Mouse (Mus musculus): ENCODE measurements around the gene Spem1. TPM values are rescaled to one million over a fixed set of nuclear protein-coding genes. Genes with fewer than 3 reads are reported as not detected.

The Spem1 gene
- not detected for total RNA-seq (2023)

DNA sequence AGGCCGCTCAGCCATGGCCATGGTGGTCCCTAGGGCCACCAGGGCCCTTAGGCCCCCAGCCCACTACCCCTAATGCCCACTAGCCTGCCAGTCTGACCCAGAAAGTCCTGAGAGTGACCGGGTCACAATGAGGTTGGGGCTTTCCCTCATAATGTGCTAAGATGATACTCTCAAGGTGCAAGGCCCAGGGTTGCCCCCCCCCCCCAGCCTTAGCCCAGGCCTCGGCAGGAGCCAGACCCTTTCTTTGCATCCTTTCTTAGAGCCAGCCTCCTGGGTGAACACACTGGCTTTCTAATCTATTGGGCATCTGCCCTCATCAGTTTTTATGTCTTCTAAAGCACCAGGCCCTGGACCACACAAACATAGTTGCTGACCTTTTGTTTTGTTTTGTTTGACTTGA is at the start of gene Spem1:
Spem1 (minus strand) TSS at position 101 of the 400 bp plus-strand sequence.

GRCm38 (mm10) chr11:69858113-69858998 is 36.4 kb upstream of the Spem1 start, which contains the start of gene Tnk1:
Gene Tnk1 (minus strand): TSS chr11:69858730.

DNA sequence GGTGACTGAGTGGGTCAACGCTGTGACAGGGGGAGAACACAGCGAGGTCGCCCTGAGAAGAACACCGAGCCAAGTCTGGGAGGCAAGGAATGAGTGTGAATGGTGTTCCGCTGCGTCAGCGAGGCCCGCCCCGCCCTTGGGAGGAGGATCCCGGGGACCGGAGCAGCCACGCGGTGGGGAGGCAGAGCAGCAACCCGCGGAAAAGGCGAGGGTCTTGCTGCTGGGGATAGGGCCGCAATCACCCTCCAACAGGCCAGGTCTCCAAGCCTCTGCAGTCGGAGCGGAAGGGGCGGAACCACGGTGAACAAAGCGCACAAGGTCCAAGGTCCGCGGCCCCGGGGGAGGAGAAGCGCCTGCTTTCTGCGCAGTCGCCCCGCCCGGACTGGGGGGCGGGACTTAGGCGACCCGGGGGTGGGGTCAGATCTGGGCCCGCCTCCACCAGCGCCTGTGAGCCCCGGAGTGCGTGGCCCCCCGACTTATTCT is 24.3 kb upstream of the Spem1 start, which contains the start of gene Plscr3:
Plscr3 (plus strand) TSS at position 179 of the 483 bp plus-strand sequence.

GRCm38 (mm10) chr11:69837952-69838713 is 16.2 kb upstream of the Spem1 start, which contains the start of gene Tmem256:
Gene Tmem256 (plus strand): TSS chr11:69838514.

GRCm38 (mm10) chr11:69837604-69837951 is 15.6 kb upstream of the Spem1 start, which contains the start of gene Nlgn2:
Gene Nlgn2 (minus strand): TSS chr11:69837784.

GRCm38 (mm10) chr11:69818365-69818764 is 3.6 kb downstream of the Spem1 start, which contains the start of gene Spem2:
Gene Spem2 (minus strand): TSS chr11:69818465.

DNA sequence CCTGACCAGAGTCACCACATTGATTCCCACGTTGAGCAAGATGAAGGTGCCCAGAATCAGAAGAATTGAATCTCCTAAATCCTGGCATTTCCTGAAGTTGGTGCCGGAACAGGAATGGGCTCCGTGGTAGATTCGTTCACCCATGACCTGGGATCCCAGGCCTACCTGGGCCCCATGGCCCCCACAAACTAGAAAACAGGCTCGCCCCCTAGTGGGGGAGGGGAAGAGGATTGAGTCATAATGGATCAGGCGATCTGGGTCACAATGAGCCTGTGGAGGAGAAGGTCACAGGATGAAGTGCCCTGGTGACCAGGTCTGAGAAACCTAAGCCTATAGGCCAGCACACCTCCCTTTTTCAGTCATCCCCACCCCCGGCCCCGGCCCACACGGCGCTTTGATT is 6.8 kb downstream of the Spem1 start, which contains the start of gene Gm39566:
Gm39566 (minus strand) TSS at position 144 of the 400 bp plus-strand sequence.

DNA sequence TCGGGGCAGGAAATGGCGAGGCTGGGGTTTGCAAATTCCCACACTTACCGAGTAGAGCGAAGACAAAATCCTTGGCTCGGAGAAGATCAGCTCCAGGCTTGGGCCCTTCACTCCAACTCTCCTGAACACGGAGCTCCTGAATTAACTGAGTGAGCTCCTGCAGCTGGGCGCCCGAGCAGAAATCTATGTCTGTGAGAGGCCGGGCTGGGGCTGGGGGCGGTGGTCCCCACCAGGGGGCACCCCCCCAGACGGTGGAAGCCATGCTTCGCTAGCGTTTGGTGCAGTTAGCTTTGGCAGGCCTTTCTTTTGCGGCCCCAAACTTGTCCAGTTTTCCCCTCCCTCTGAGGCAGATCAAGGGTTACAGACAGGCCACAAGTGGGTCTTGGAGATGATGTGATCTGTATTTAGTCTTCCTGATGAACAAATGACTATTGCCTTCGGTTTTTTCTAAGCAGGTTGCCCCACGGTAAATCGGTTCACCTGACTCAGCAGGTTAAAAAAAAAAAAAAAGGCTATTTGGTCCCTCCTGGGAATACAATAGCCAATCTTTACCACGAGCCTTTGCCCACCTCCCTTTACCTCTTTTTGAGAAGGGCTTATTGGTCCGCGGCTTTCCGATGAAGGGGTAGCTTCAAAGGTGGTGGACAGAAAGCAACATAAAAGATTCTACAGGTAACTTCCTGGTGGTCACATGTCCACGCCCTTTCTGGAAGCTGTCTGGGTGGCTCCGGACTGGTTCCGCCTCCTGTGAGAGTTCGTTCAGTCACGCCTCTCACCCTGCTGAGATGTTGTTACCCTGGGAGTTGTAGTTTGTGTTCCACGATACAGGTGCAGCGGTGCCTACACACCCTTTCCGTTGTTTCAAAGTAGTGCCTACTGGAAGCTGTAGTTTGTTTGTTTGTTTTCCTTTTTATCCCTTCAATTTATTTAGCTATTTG is 16.7 kb downstream of the Spem1 start, which contains the start of gene Tmem102:
Tmem102 (minus strand) TSS at position 653 of the 938 bp plus-strand sequence.

DNA sequence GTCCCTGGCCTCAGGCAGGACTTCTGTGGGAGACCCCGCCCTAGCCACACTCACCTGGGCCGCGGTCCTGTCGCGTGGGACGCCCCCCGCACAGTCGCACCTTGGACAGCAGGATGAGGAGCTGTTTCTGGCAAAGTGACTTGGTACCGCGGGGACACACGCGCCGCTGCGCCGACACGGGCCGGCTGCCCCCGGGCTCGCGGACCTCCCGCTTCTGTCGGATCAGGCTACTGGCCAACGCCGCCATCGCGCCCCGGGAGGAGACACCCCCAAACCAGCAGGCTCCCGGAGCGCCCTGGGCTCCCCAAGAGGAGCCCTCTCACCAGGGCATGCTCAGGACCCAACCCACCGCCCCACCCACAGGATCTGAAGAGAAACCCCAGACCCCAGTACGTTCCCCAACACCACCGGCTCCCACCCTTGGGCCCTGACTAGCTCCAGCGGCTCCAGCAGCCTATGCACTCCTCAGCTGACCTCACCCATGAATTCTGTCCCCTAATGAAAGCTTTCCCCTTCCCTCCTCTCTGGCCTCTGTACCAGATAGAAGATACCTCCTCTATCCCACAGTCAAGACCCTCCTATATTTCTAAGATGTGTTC is 20.5 kb downstream of the Spem1 start, which contains the start of gene Fgf11:
Fgf11 (minus strand) TSS at position 479 of the 599 bp plus-strand sequence.

GRCm38 (mm10) chr11:69795168-69795982 is 26.6 kb downstream of the Spem1 start, which contains the start of gene Chrnb1:
Gene Chrnb1 (minus strand): TSS chr11:69795943.

Other genes with a start within 250 kb of the Spem1 start
- 11.6 TPM for gene Wrap53, start 241.9 kb downstream of the Spem1 start, total RNA-seq (2023)
- 157 TPM for gene Trp53, start 241.8 kb downstream of the Spem1 start, total RNA-seq (2023)
- 0.21 TPM for gene Atp1b2, start 216.2 kb downstream of the Spem1 start, total RNA-seq (2023)
- not detected for gene Shbg, start 204.3 kb downstream of the Spem1 start, total RNA-seq (2023)
- not detected for gene Sat2, start 200.2 kb downstream of the Spem1 start, total RNA-seq (2023)
- 68.8 TPM for gene Fxr2, start 189.2 kb downstream of the Spem1 start, total RNA-seq (2023)
- gene Sox15, start 166.9 kb downstream of the Spem1 start, total RNA-seq (2023): not detected
- 60.5 TPM for gene Mpdu1, start 159.5 kb downstream of the Spem1 start, total RNA-seq (2023)
- gene Cd68, start 156.0 kb downstream of the Spem1 start, total RNA-seq (2023): 7.5 TPM
- 892 TPM for gene Eif4a1, start 149.8 kb downstream of the Spem1 start, total RNA-seq (2023)
- 129 TPM for gene Senp3, start 140.1 kb downstream of the Spem1 start, total RNA-seq (2023)
- gene Tnfsf13, start 136.4 kb downstream of the Spem1 start, total RNA-seq (2023): not detected
- gene Tnfsf12, start 126.3 kb downstream of the Spem1 start, total RNA-seq (2023): not detected
- not detected for gene Tnfsfm13, start 126.1 kb downstream of the Spem1 start, total RNA-seq (2023)
- gene Polr2a, start 63.5 kb downstream of the Spem1 start, total RNA-seq (2023): 188 TPM
- gene Slc35g3, start 60.2 kb downstream of the Spem1 start, total RNA-seq (2023): not detected
- gene Zbtb4, start 56.3 kb downstream of the Spem1 start, total RNA-seq (2023): 52.4 TPM
- gene Chrnb1, start 26.2 kb downstream of the Spem1 start, total RNA-seq (2023): 3.1 TPM
- gene Fgf11, start 20.3 kb downstream of the Spem1 start, total RNA-seq (2023): not detected
- not detected for gene Tmem102, start 16.6 kb downstream of the Spem1 start, total RNA-seq (2023)
- not detected for gene Gm39566, start 6.9 kb downstream of the Spem1 start, total RNA-seq (2023)
- gene Spem2, start 3.7 kb downstream of the Spem1 start, total RNA-seq (2023): not detected
- gene Nlgn2, start 15.6 kb upstream of the Spem1 start, total RNA-seq (2023): 0.49 TPM
- 20.8 TPM for gene Tmem256, start 16.3 kb upstream of the Spem1 start, total RNA-seq (2023)
- 18.2 TPM for gene Plscr3, start 24.2 kb upstream of the Spem1 start, total RNA-seq (2023)
- not detected for gene Tnk1, start 36.5 kb upstream of the Spem1 start, total RNA-seq (2023)
- not detected for gene Tmem95, start 55.8 kb upstream of the Spem1 start, total RNA-seq (2023)
- gene Kctd11, start 59.2 kb upstream of the Spem1 start, total RNA-seq (2023): 1.0 TPM
- gene Acap1, start 73.4 kb upstream of the Spem1 start, total RNA-seq (2023): 435 TPM
- gene 2810408A11Rik, start 78.8 kb upstream of the Spem1 start, total RNA-seq (2023): 2.8 TPM
- 44.9 TPM for gene Neurl4, start 78.9 kb upstream of the Spem1 start, total RNA-seq (2023)
- gene Gps2, start 91.7 kb upstream of the Spem1 start, total RNA-seq (2023): 145 TPM
- gene Eif5a, start 99.8 kb upstream of the Spem1 start, total RNA-seq (2023): 317 TPM
- not detected for gene Ybx2, start 113.6 kb upstream of the Spem1 start, total RNA-seq (2023)
- not detected for gene Slc2a4, start 126.0 kb upstream of the Spem1 start, total RNA-seq (2023)
- gene Cldn7, start 142.6 kb upstream of the Spem1 start, total RNA-seq (2023): not detected
- gene Ctdnep1, start 159.0 kb upstream of the Spem1 start, total RNA-seq (2023): 114 TPM
- 36.4 TPM for gene Elp5, start 160.3 kb upstream of the Spem1 start, total RNA-seq (2023)
- 172 TPM for gene Gabarap, start 169.0 kb upstream of the Spem1 start, total RNA-seq (2023)
- 55.3 TPM for gene Phf23, start 173.6 kb upstream of the Spem1 start, total RNA-seq (2023)
- gene Dvl2, start 178.4 kb upstream of the Spem1 start, total RNA-seq (2023): 47.2 TPM
- gene Acadvl, start 193.2 kb upstream of the Spem1 start, total RNA-seq (2023): 46.3 TPM
- gene Dlg4, start 194.8 kb upstream of the Spem1 start, total RNA-seq (2023): 27.8 TPM
- not detected for gene Asgr1, start 231.9 kb upstream of the Spem1 start, total RNA-seq (2023)